Mouse (Mus musculus) liver (tissue): ENCODE measurements at regions not wholly inside any gene's neighbourhood (a gene's known extent, or its start where the extent isn't known, plus 50 kb on each side); places are given as distances from the start of the nearest gene placed in this dataset.

Source experiments
- DNase-seq: peaks from one replicate; pipeline ENCODE4 v3.0.0-alpha.2; 2020; ENCODE audit warnings: mixed read lengths

DNA sequence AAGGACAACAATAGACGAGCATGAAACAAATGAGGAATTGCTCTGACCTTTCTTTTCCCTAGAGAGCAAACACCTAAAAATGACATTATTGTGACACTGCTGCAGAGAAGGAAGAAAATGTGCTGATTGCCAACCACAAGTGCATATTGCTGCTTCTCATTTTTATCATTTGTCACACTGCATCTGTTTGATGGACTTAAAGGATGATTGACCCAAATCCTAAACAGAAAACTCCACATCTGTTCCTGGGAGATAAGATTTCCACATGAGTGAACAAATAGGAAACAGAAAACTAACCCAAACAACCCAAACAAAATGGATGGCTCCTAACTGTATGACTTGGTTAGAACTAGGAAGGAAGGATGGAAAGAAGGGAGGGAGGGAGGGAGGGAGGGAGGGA is 118.5 kb downstream of the Ccdc50 start:
- no peak for DNase-seq

GRCm38 (mm10) chr16:27523527-27524121 is 135.0 kb downstream of the Ccdc50 start:
- peak; percentile 44 for DNase-seq

DNA sequence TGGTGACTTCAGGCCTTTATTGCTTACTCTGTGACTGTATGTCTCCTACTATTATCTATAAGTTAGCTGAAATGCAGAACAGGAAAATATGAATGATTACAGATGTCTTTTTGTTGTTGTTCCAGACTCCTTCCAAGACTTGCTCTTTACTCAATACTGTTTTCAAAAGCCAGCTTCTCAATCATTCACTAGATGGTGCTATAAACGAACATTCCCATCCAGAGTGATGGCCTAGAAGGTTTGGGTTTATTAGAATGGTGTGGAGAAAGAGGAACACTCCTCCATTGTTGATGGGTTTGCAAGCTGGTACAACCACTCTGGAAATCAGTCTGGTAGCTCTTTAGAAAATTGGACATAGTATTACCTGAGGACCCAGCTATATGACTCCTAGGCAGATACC is 138.0 kb downstream of the Ccdc50 start:
- DNase-seq: no peak

- no peak for DNase-seq
Measured at GRCm38 (mm10) chr16:27530634-27531033, 142.0 kb downstream of the Ccdc50 start.
